In genomic region chr16:18031752-18032151, GRCm38 (mm10) we compare ENCODE assay signal across 11 mouse cellular contexts. TPM values are rescaled to one million over a fixed set of nuclear protein-coding genes. Genes with fewer than 3 reads are reported as not detected.
A peak's percentile ranks its signal among the peaks of the same experiment; 100 is the strongest.
DNase-seq lines count a peak whose midpoint lies in the region; ATAC-seq and TF ChIP-seq lines count a peak whose summit lies in the region.
"Had no signal": no experiment of that assay in that cellular context is flagged by ENCODE, and none has a peak within 500 bp of the region (broad histone marks: within the 10 kb centered on the region; RNA-seq: fewer than 3 reads in every experiment).

No protein-coding gene starts in this region.

- TF ChIP-seq CTCF in lung, embryonic 14.5 days (IDR thresholded peaks at IDR 0.05; ENCODE audit: low read depth), result peak; percentile 50

- H3K36me3 ChIP-seq in lung, embryonic 14.5 days (ENCODE audit: insufficient read depth), result no peaks in the 10 kb centered on the region
- H3K36me3 ChIP-seq in splenic B cell, adult 2 months (ENCODE audit: control insufficient read depth, insufficient read depth, low read length, poor library complexity, severe bottlenecking), result no peaks in the 10 kb centered on the region
- H3K36me3 ChIP-seq in forebrain, embryonic 12.5 days (replicated peaks), result no peaks in the 10 kb centered on the region

- no peaks in the 10 kb centered on the region for H3K9me3 ChIP-seq in lung, embryonic 14.5 days (ENCODE audit: low read depth, low read length)
- H3K9me3 ChIP-seq in forebrain, embryonic 12.5 days, result no peaks in the 10 kb centered on the region

- no peaks in the 10 kb centered on the region for H3K4me1 ChIP-seq in lung, embryonic 14.5 days (ENCODE audit: insufficient read depth)
- no peaks in the 10 kb centered on the region for H3K4me1 ChIP-seq in forebrain, embryonic 12.5 days

- DNase-seq in gastrocnemius, adult 18-20 months (ENCODE audit: low spot score), result peak; percentile 23
- no peak for DNase-seq in gastrocnemius, adult 8-10 months (ENCODE audit: low spot score in 2 of 2)
- DNase-seq in lung, embryonic 14.5 days, result peak; percentile 65
- DNase-seq in lung, adult 18-20 months, result no peak
- peak; percentile 3 for DNase-seq in c-Kit-positive CD71-positive TER-119-positive erythroid progenitor cells, embryonic 14.5 days (ENCODE audit: low spot score)
- DNase-seq in splenic B cell, adult 2 months (ENCODE audit: low read depth, low spot score), result peak; percentile 39
- DNase-seq: right cerebral cortex, postnatal 4 days had no signal

- no peak overlapping the region for H3K4me2 ChIP-seq in lung, embryonic 14.5 days
- H3K4me2 ChIP-seq in forebrain, embryonic 12.5 days, result no peak overlapping the region

- H3K27me3 ChIP-seq in lung, embryonic 14.5 days (ENCODE audit: insufficient read depth, low read length), result no peaks in the 10 kb centered on the region
- H3K27me3 ChIP-seq in splenic B cell, adult 2 months (ENCODE audit: control insufficient read depth, insufficient read depth, low read length, poor library complexity, severe bottlenecking), result no peaks in the 10 kb centered on the region
- H3K27me3 ChIP-seq in forebrain, embryonic 12.5 days, result peaks cover 5% of the 10 kb centered on the region; the same call in 1 of the 2 replicates

- H3K4me3 ChIP-seq in lung, embryonic 14.5 days (ENCODE audit: low read depth, low read length), result no peak overlapping the region
- H3K4me3 ChIP-seq in forebrain, embryonic 12.5 days (replicated peaks), result no peak overlapping the region

- ATAC-seq in lung, embryonic 14.5 days (ENCODE audit: insufficient read depth), result no peak
- no peak for ATAC-seq in forebrain, embryonic 12.5 days (ENCODE audit: low FRiP score)
- no peak for ATAC-seq in erythroblast, adult 5-6 weeks (replicated peaks; ENCODE audit: low FRiP score, poor library complexity, severe bottlenecking)

- 41% methylated on average over 2 of the region's 2 CpGs for WGBS in lung, embryonic 14.5 days
- WGBS in forebrain, embryonic 12.5 days, result 47% methylated on average over 2 of the region's 2 CpGs

- H3K27ac ChIP-seq in lung, embryonic 14.5 days (ENCODE audit: low read depth), result no peak overlapping the region
- no peak overlapping the region for H3K27ac ChIP-seq in forebrain, embryonic 12.5 days

- H3K9ac ChIP-seq in lung, embryonic 14.5 days, result no peak overlapping the region
- no peak overlapping the region for H3K9ac ChIP-seq in forebrain, embryonic 12.5 days

RNA-seq across cellular contexts. Expression of gene Dgcr6, which starts 20.9 kb away (rescaled TPM):
- total RNA-seq in gastrocnemius, adult 18-20 months (2021), result 10 to 100 TPM; 46.9 to 50.4 TPM
- total RNA-seq in gastrocnemius, adult 8-10 months (2022), result 10 to 100 TPM; 48.2 to 56.8 (median 51.2) TPM
- 93.8 and 97.3 TPM in 2 replicates for polyA plus RNA-seq in lung, embryonic 14.5 days (2014; fragmentation: Nextera tagmentation; extraction: Ambion mirVana)
- polyA plus RNA-seq in forebrain, embryonic 12.5 days (2016; fragmentation: Nextera tagmentation; extraction: Ambion mirVana), result 149 and 150 TPM in 2 replicates
- 0.96 and 7.9 TPM in 2 replicates for total RNA-seq in erythroblast, adult 5-6 weeks (2015; ENCODE audit: low replicate concordance)
- 1.6 and 6.6 TPM in 2 replicates for total RNA-seq in erythroblast, adult 5-6 weeks (2017; ENCODE audit: low replicate concordance)

RNA-seq across cellular contexts. Expression of gene Vpreb2, which starts 51.5 kb away (rescaled TPM):
- total RNA-seq in gastrocnemius, adult 18-20 months (2021), result not detected
- not detected for total RNA-seq in gastrocnemius, adult 8-10 months (2022)
- not detected in 2 replicates for polyA plus RNA-seq in lung, embryonic 14.5 days (2014; fragmentation: Nextera tagmentation; extraction: Ambion mirVana)
- polyA plus RNA-seq in forebrain, embryonic 12.5 days (2016; fragmentation: Nextera tagmentation; extraction: Ambion mirVana), result not detected in 2 replicates
- not detected in 2 replicates for total RNA-seq in erythroblast, adult 5-6 weeks (2015; ENCODE audit: low replicate concordance)
- not detected in 2 replicates for total RNA-seq in erythroblast, adult 5-6 weeks (2017; ENCODE audit: low replicate concordance)
- total RNA-seq: heart, adult 18-20 months had no signal
- polyA plus RNA-seq: lung, embryonic 16.5 days had no signal

RNA-seq across cellular contexts. Expression of gene Prodh, which starts 58.3 kb away (rescaled TPM):
- total RNA-seq in gastrocnemius, adult 18-20 months (2021), result 10 to 100 TPM in 1 of 2 experiments, 1 to 10 TPM in 1; 4.6 to 11.1 TPM
- total RNA-seq in gastrocnemius, adult 8-10 months (2022), result 10 to 100 TPM in 2 of 4 experiments, 1 to 10 TPM in 2; 7.8 to 16.8 (median 9.7) TPM
- 14.8 and 17.5 TPM in 2 replicates for polyA plus RNA-seq in lung, embryonic 14.5 days (2014; fragmentation: Nextera tagmentation; extraction: Ambion mirVana)
- 5.9 and 7.7 TPM in 2 replicates for polyA plus RNA-seq in forebrain, embryonic 12.5 days (2016; fragmentation: Nextera tagmentation; extraction: Ambion mirVana)
- 3.3 and 6.3 TPM in 2 replicates for total RNA-seq in erythroblast, adult 5-6 weeks (2015; ENCODE audit: low replicate concordance)
- 4.7 and 7.4 TPM in 2 replicates for total RNA-seq in erythroblast, adult 5-6 weeks (2017; ENCODE audit: low replicate concordance)

Comparison
In these comparisons a context has a peak if more than half of its experiments do, and no peak if none do; other contexts are left out.
1. DNase-seq: peak in gastrocnemius, adult 18-20 months (single experiment), lung, embryonic 14.5 days (single experiment), c-Kit-positive CD71-positive TER-119-positive erythroid progenitor cells, embryonic 14.5 days (single experiment) and splenic B cell, adult 2 months (single experiment); none in gastrocnemius, adult 8-10 months (0 of 2) and lung, adult 18-20 months (0 of 2).
2. RNA of gene Dgcr6, which starts 20.9 kb away (total RNA-seq): 48.2 to 56.8 TPM in gastrocnemius, adult 8-10 months and 46.9 to 50.4 TPM in gastrocnemius, adult 18-20 months; 0.96 to 7.9 TPM in erythroblast, adult 5-6 weeks; every median in the first group is over 4 times any median in the second.